Mouse (Mus musculus): Measurements from ENCODE around the gene Socs2. TPM values are rescaled to one million over a fixed set of nuclear protein-coding genes. Genes with fewer than 3 reads are reported as not detected.

Socs2 gene
- polyA plus RNA-seq, 1 experiment from 2014 or later = 38.5 TPM

GRCm38 (mm10) chr10:95408487-95408886 is 8.5 kb downstream of the Socs2 start:
- no peak overlapping the region for H3K4me2 ChIP-seq
- 69% methylated on average over 9 of the region's 9 CpGs for WGBS (ENCODE audit: insufficient replicate concordance)
- H3K36me3 ChIP-seq (ENCODE audit: control insufficient read depth, insufficient read depth, low read length) = no peaks in the 10 kb centered on the region
- ATAC-seq (replicated peaks; ENCODE audit: insufficient number of reproducible peaks, low FRiP score, low TSS enrichment) = no peak
- no peak overlapping the region for H3K4me3 ChIP-seq (ENCODE audit: low read depth, low read length)
- no peak overlapping the region for H3K27ac ChIP-seq (ENCODE audit: low read depth, low read length)
- H3K4me1 ChIP-seq (ENCODE audit: control insufficient read depth, insufficient read depth, low read length) = no peaks in the 10 kb centered on the region
- no peaks in the 10 kb centered on the region for H3K9me3 ChIP-seq (replicated peaks; ENCODE audit: control insufficient read depth, low read length)
- H3K9ac ChIP-seq (ENCODE audit: low read depth, low read length) = no peak overlapping the region
- H3K27me3 ChIP-seq (ENCODE audit: control insufficient read depth, insufficient read depth, low read length) = no peaks in the 10 kb centered on the region

GRCm38 (mm10) chr10:95407541-95408160 is 9.3 kb downstream of the Socs2 start:
- Histone ChIP-seq H3K9ac (ENCODE audit: low read depth, low read length) (no peak overlapping the region), H3K4me2 (no peak overlapping the region), H3K4me1 (ENCODE audit: control insufficient read depth, insufficient read depth, low read length) (no peaks in the 10 kb centered on the region), H3K27me3 (ENCODE audit: control insufficient read depth, insufficient read depth, low read length) (no peaks in the 10 kb centered on the region), H3K9me3 (replicated peaks; ENCODE audit: control insufficient read depth, low read length) (no peaks in the 10 kb centered on the region), H3K36me3 (ENCODE audit: control insufficient read depth, insufficient read depth, low read length) (no peaks in the 10 kb centered on the region), H3K27ac (ENCODE audit: low read depth, low read length) (no peak overlapping the region), H3K4me3 (ENCODE audit: low read depth, low read length) (no peak overlapping the region)
- no peak for ATAC-seq (replicated peaks; ENCODE audit: insufficient number of reproducible peaks, low FRiP score, low TSS enrichment)
- 70% methylated on average over 12 of the region's 12 CpGs for WGBS (ENCODE audit: insufficient replicate concordance)

GRCm38 (mm10) chr10:95404774-95405173 is 12.2 kb downstream of the Socs2 start:
- H3K9me3 ChIP-seq (replicated peaks; ENCODE audit: control insufficient read depth, low read length) = no peaks in the 10 kb centered on the region
- no peaks in the 10 kb centered on the region for H3K27me3 ChIP-seq (ENCODE audit: control insufficient read depth, insufficient read depth, low read length)
- H3K9ac ChIP-seq (ENCODE audit: low read depth, low read length) = no peak overlapping the region
- ATAC-seq (replicated peaks; ENCODE audit: insufficient number of reproducible peaks, low FRiP score, low TSS enrichment) = no peak
- 91% methylated on average over 2 of the region's 2 CpGs for WGBS (ENCODE audit: insufficient replicate concordance)
- no peaks in the 10 kb centered on the region for H3K36me3 ChIP-seq (ENCODE audit: control insufficient read depth, insufficient read depth, low read length)
- H3K27ac ChIP-seq (ENCODE audit: low read depth, low read length) = no peak overlapping the region
- no peaks in the 10 kb centered on the region for H3K4me1 ChIP-seq (ENCODE audit: control insufficient read depth, insufficient read depth, low read length)
- no peak overlapping the region for H3K4me3 ChIP-seq (ENCODE audit: low read depth, low read length)
- no peak overlapping the region for H3K4me2 ChIP-seq

GRCm38 (mm10) chr10:95399689-95400354 is 17.2 kb downstream of the Socs2 start:
- H3K9me3 ChIP-seq (replicated peaks; ENCODE audit: control insufficient read depth, low read length) = no peaks in the 10 kb centered on the region
- 39% methylated on average over 13 of the region's 13 CpGs for WGBS (ENCODE audit: insufficient replicate concordance)
- no peak overlapping the region for H3K9ac ChIP-seq (ENCODE audit: low read depth, low read length)
- no peak overlapping the region for H3K27ac ChIP-seq (ENCODE audit: low read depth, low read length)
- H3K4me3 ChIP-seq (ENCODE audit: low read depth, low read length) = no peak overlapping the region
- H3K36me3 ChIP-seq (ENCODE audit: control insufficient read depth, insufficient read depth, low read length) = no peaks in the 10 kb centered on the region
- no peak for ATAC-seq (replicated peaks; ENCODE audit: insufficient number of reproducible peaks, low FRiP score, low TSS enrichment)
- H3K4me2 ChIP-seq = no peak overlapping the region
- peaks cover 4% of the 10 kb centered on the region; the same call in 1 of the 2 replicates for H3K27me3 ChIP-seq (ENCODE audit: control insufficient read depth, insufficient read depth, low read length)
- no peaks in the 10 kb centered on the region; the same call in 1 of the 2 replicates for H3K4me1 ChIP-seq (ENCODE audit: control insufficient read depth, insufficient read depth, low read length)

GRCm38 (mm10) chr10:95398489-95398888 is 18.5 kb downstream of the Socs2 start:
- Histone ChIP-seq H3K4me3 (ENCODE audit: low read depth, low read length) (peak overlapping the region; percentile 41), H3K9ac (ENCODE audit: low read depth, low read length) (peak overlapping the region; percentile 48), H3K36me3 (ENCODE audit: control insufficient read depth, insufficient read depth, low read length) (no peaks in the 10 kb centered on the region), H3K9me3 (replicated peaks; ENCODE audit: control insufficient read depth, low read length) (no peaks in the 10 kb centered on the region), H3K4me2 (peak overlapping the region; percentile 77), H3K4me1 (ENCODE audit: control insufficient read depth, insufficient read depth, low read length) (no peaks in the 10 kb centered on the region; the same call in 1 of the 2 replicates), H3K27ac (ENCODE audit: low read depth, low read length) (no peak overlapping the region), H3K27me3 (ENCODE audit: control insufficient read depth, insufficient read depth, low read length) (peaks cover 4% of the 10 kb centered on the region; the same call in 1 of the 2 replicates)
- 3% methylated on average over 18 of the region's 18 CpGs for WGBS (ENCODE audit: insufficient replicate concordance)
- ATAC-seq (replicated peaks; ENCODE audit: insufficient number of reproducible peaks, low FRiP score, low TSS enrichment) = 0 out of 2 replicates have a peak, but pooled peaks have one; percentile 35

GRCm38 (mm10) chr10:95397191-95397835 is 19.7 kb downstream of the Socs2 start:
- Histone ChIP-seq H3K4me2 (no peak overlapping the region), H3K36me3 (ENCODE audit: control insufficient read depth, insufficient read depth, low read length) (no peaks in the 10 kb centered on the region), H3K27me3 (ENCODE audit: control insufficient read depth, insufficient read depth, low read length) (peaks cover 4% of the 10 kb centered on the region; the same call in 1 of the 2 replicates), H3K9ac (ENCODE audit: low read depth, low read length) (no peak overlapping the region), H3K4me3 (ENCODE audit: low read depth, low read length) (no peak overlapping the region), H3K27ac (ENCODE audit: low read depth, low read length) (no peak overlapping the region), H3K4me1 (ENCODE audit: control insufficient read depth, insufficient read depth, low read length) (no peaks in the 10 kb centered on the region; the same call in 1 of the 2 replicates), H3K9me3 (replicated peaks; ENCODE audit: control insufficient read depth, low read length) (no peaks in the 10 kb centered on the region)
- no peak for ATAC-seq (replicated peaks; ENCODE audit: insufficient number of reproducible peaks, low FRiP score, low TSS enrichment)
- 67% methylated on average over 7 of the region's 7 CpGs for WGBS (ENCODE audit: insufficient replicate concordance)

- Histone ChIP-seq H3K4me3 (ENCODE audit: low read depth, low read length) (no peak overlapping the region), H3K4me1 (ENCODE audit: control insufficient read depth, insufficient read depth, low read length) (no peaks in the 10 kb centered on the region; the same call in 1 of the 2 replicates), H3K27ac (ENCODE audit: low read depth, low read length) (no peak overlapping the region), H3K9me3 (replicated peaks; ENCODE audit: control insufficient read depth, low read length) (no peaks in the 10 kb centered on the region), H3K27me3 (ENCODE audit: control insufficient read depth, insufficient read depth, low read length) (peaks cover 4% of the 10 kb centered on the region; the same call in 1 of the 2 replicates), H3K9ac (ENCODE audit: low read depth, low read length) (no peak overlapping the region), H3K4me2 (no peak overlapping the region), H3K36me3 (ENCODE audit: control insufficient read depth, insufficient read depth, low read length) (no peaks in the 10 kb centered on the region)
- 70% methylated on average over 8 of the region's 8 CpGs for WGBS (ENCODE audit: insufficient replicate concordance)
- ATAC-seq (replicated peaks; ENCODE audit: insufficient number of reproducible peaks, low FRiP score, low TSS enrichment) = no peak
These were observed 20.6 kb downstream of the Socs2 start for GRCm38 (mm10) chr10:95396356-95396755.

- 41% methylated on average over 25 of the region's 25 CpGs for WGBS (ENCODE audit: insufficient replicate concordance)
These were observed 21.9 kb downstream of the Socs2 start for GRCm38 (mm10) chr10:95394819-95395812.

More at GRCm38 (mm10) chr10:95394819-95395812, 21.9 kb downstream of the Socs2 start:
- no peak overlapping the region for H3K4me3 ChIP-seq (ENCODE audit: low read depth, low read length)
- H3K9me3 ChIP-seq (replicated peaks; ENCODE audit: control insufficient read depth, low read length) = no peaks in the 10 kb centered on the region
- no peak overlapping the region for H3K9ac ChIP-seq (ENCODE audit: low read depth, low read length)
- H3K36me3 ChIP-seq (ENCODE audit: control insufficient read depth, insufficient read depth, low read length) = no peaks in the 10 kb centered on the region
- H3K4me1 ChIP-seq (ENCODE audit: control insufficient read depth, insufficient read depth, low read length) = no peaks in the 10 kb centered on the region; the same call in 1 of the 2 replicates
- peak overlapping the region; percentile 34 for H3K4me2 ChIP-seq
- peaks cover 4% of the 10 kb centered on the region; the same call in 1 of the 2 replicates for H3K27me3 ChIP-seq (ENCODE audit: control insufficient read depth, insufficient read depth, low read length)
- no peak for ATAC-seq (replicated peaks; ENCODE audit: insufficient number of reproducible peaks, low FRiP score, low TSS enrichment)
- no peak overlapping the region for H3K27ac ChIP-seq (ENCODE audit: low read depth, low read length)
